Mouse (Mus musculus) forebrain, embryonic 11.5 days (tissue): ENCODE data around the gene Gm17482. TPM values are rescaled to one million over a fixed set of nuclear protein-coding genes. Genes with fewer than 3 reads are reported as not detected.

Source experiments
- ATAC-seq: fragments of 200-750 bp; cut with Nextera tagmentation; replicated peaks from 2 replicates; pipeline ENCODE4 v1.8.0; 2017; ENCODE audit warnings: moderate TSS enrichment; ENCODE audit not compliant: low FRiP score
- DNase-seq: peaks from one replicate; pipeline ENCODE4 v3.0.0-alpha.2; 2017; ENCODE audit warnings: low spot score
- H3K27ac ChIP-seq: fragments of 300-500 bp; sonication (generic); 2 replicates; pipeline ENCODE4 v1.5.1; 2014; ENCODE audit warnings: low read depth, low read length
- H3K27me3 ChIP-seq: fragments of 300-500 bp; sonication (generic); 2 replicates; pipeline ENCODE4 v1.6.1; 2014; ENCODE audit warnings: mild to moderate bottlenecking, low read length, mixed read lengths; ENCODE audit not compliant: control insufficient read depth, insufficient read depth
- H3K36me3 ChIP-seq: fragments of 300-500 bp; sonication (generic); 2 replicates; pipeline ENCODE4 v1.6.1; 2014; ENCODE audit warnings: mild to moderate bottlenecking, low read length, moderate library complexity, mixed read lengths; ENCODE audit not compliant: control insufficient read depth, insufficient read depth
- H3K4me1 ChIP-seq: fragments of 300-500 bp; sonication (generic); replicated peaks from 2 replicates; pipeline ENCODE4 v1.6.1; 2014; ENCODE audit warnings: low read length, mixed read lengths; ENCODE audit not compliant: control insufficient read depth, insufficient read depth
- H3K4me2 ChIP-seq: fragments of 300-500 bp; sonication (generic); 2 replicates; pipeline ENCODE4 v1.6.1; 2014; ENCODE audit warnings: low read depth, mild to moderate bottlenecking, low read length, moderate library complexity, mixed read lengths; ENCODE audit not compliant: severe bottlenecking
- H3K4me3 ChIP-seq: fragments of 300-500 bp; sonication (generic); 2 replicates; pipeline ENCODE4 v1.5.1; 2014; ENCODE audit warnings: low read depth, low read length
- H3K9ac ChIP-seq: fragments of 300-500 bp; sonication (generic); 2 replicates; pipeline ENCODE4 v1.6.1; 2014; ENCODE audit warnings: low read length
- H3K9me3 ChIP-seq: fragments of 300-500 bp; sonication (generic); 2 replicates; pipeline ENCODE4 v1.6.1; 2016; ENCODE audit warnings: low read length, mixed read lengths; ENCODE audit not compliant: control insufficient read depth
- WGBS: fragments of 180-500 bp; shearing (Covaris S2); extraction: QIAGEN DNeasy Blood & Tissue Kit; methylation state at CpG from one replicate; pipeline ENCODE4 v1.1.7; 2014; 5-methylcytosine and 5-hydroxymethylcytosine counted together
- polyA plus RNA-seq: library from polyadenylated mRNA; unstranded; fragments of >200 nt; fragmentation: Nextera tagmentation; extraction: Ambion mirVana; gene quantifications from 2 replicates; pipeline ENCODE4 v1.2.1, GENCODE M21; 2014

Gm17482 gene
- polyA plus RNA-seq: not detected in 2 replicates

- H3K27me3 ChIP-seq: no peaks in the 10 kb centered on the region
- no peak within 1 kb of the TSS for H3K4me2 ChIP-seq
- no peak for ATAC-seq
- no peak within 1 kb of the TSS for H3K4me3 ChIP-seq
- H3K27ac ChIP-seq: no peak within 1 kb of the TSS
- WGBS: 71% methylated on average over 4 of the region's 4 CpGs
- DNase-seq: no peak
- H3K9ac ChIP-seq: no peak within 1 kb of the TSS
- no peaks in the 10 kb centered on the region for H3K9me3 ChIP-seq
- H3K4me1 ChIP-seq: no peaks in the 10 kb centered on the region
- H3K36me3 ChIP-seq: no peaks in the 10 kb centered on the region
Measured at GRCm38 (mm10) chr6:115227043-115227442, at the start of gene Gm17482. TSS of gene Gm17482 (plus strand) at chr6:115227343.

- DNase-seq: peak; percentile 67
- H3K4me2 ChIP-seq: no peak overlapping the region
- ATAC-seq: no peak
- H3K4me1 ChIP-seq: no peaks in the 10 kb centered on the region
- no peak overlapping the region for H3K9ac ChIP-seq
- H3K9me3 ChIP-seq: no peaks in the 10 kb centered on the region
- no peaks in the 10 kb centered on the region for H3K27me3 ChIP-seq
- H3K36me3 ChIP-seq: no peaks in the 10 kb centered on the region
- H3K27ac ChIP-seq: no peak overlapping the region
- 36% methylated on average over 3 of the region's 3 CpGs for WGBS
- H3K4me3 ChIP-seq: no peak overlapping the region
Measured at GRCm38 (mm10) chr6:115178826-115179225, 48.3 kb upstream of the Gm17482 start.

- H3K27me3 ChIP-seq: no peaks in the 10 kb centered on the region
- no peak overlapping the region for H3K4me2 ChIP-seq
- WGBS: 90% methylated on average over 2 of the region's 2 CpGs
- ATAC-seq: no peak
- H3K9ac ChIP-seq: no peak overlapping the region
- H3K4me3 ChIP-seq: no peak overlapping the region
- H3K9me3 ChIP-seq: no peaks in the 10 kb centered on the region
- H3K4me1 ChIP-seq: no peaks in the 10 kb centered on the region
- H3K36me3 ChIP-seq: no peaks in the 10 kb centered on the region
- H3K27ac ChIP-seq: no peak overlapping the region
- DNase-seq: no peak
Measured at GRCm38 (mm10) chr6:115181094-115181493, 46.0 kb upstream of the Gm17482 start.

- Histone ChIP-seq H3K27me3 (no peaks in the 10 kb centered on the region), H3K36me3 (no peaks in the 10 kb centered on the region), H3K9me3 (no peaks in the 10 kb centered on the region), H3K4me2 (no peak overlapping the region), H3K27ac (no peak overlapping the region), H3K4me3 (no peak overlapping the region), H3K4me1 (no peaks in the 10 kb centered on the region), H3K9ac (no peak overlapping the region)
- 78% methylated on average over 7 of the region's 7 CpGs for WGBS
- DNase-seq (no peak), ATAC-seq (no peak)
Measured at GRCm38 (mm10) chr6:115191111-115191510, 36.0 kb upstream of the Gm17482 start.

- Histone ChIP-seq H3K9me3 (no peaks in the 10 kb centered on the region), H3K4me2 (no peak overlapping the region), H3K27me3 (no peaks in the 10 kb centered on the region), H3K36me3 (no peaks in the 10 kb centered on the region), H3K9ac (no peak overlapping the region), H3K27ac (no peak overlapping the region), H3K4me1 (no peaks in the 10 kb centered on the region), H3K4me3 (no peak overlapping the region)
- ATAC-seq (no peak), DNase-seq (no peak)
- WGBS: 82% methylated on average over 3 of the region's 3 CpGs
Measured at GRCm38 (mm10) chr6:115200753-115201152, 26.4 kb upstream of the Gm17482 start.

- WGBS: 75% methylated on average over 3 of the region's 3 CpGs
Measured at GRCm38 (mm10) chr6:115203029-115203428, 24.1 kb upstream of the Gm17482 start.

GRCm38 (mm10) chr6:115210187-115210586, 17.0 kb upstream of the Gm17482 start:
- Histone ChIP-seq H3K4me2 (no peak overlapping the region), H3K4me1 (no peaks in the 10 kb centered on the region), H3K9ac (no peak overlapping the region), H3K27ac (no peak overlapping the region), H3K4me3 (no peak overlapping the region), H3K9me3 (no peaks in the 10 kb centered on the region), H3K36me3 (no peaks in the 10 kb centered on the region), H3K27me3 (no peaks in the 10 kb centered on the region)
- 86% methylated on average over 2 of the region's 2 CpGs for WGBS
- no peak for ATAC-seq
- DNase-seq: no peak

More at GRCm38 (mm10) chr6:115203029-115203428, 24.1 kb upstream of the Gm17482 start:
- ATAC-seq (no peak), DNase-seq (no peak)
- no peaks in the 10 kb centered on the region for H3K9me3 ChIP-seq
- H3K4me1 ChIP-seq: no peaks in the 10 kb centered on the region
- H3K27me3 ChIP-seq: no peaks in the 10 kb centered on the region
- H3K4me3 ChIP-seq: no peak overlapping the region
- H3K4me2 ChIP-seq: no peak overlapping the region
- no peak overlapping the region for H3K9ac ChIP-seq
- H3K36me3 ChIP-seq: no peaks in the 10 kb centered on the region
- H3K27ac ChIP-seq: no peak overlapping the region

- DNase-seq (no peak), ATAC-seq (no peak)
- 88% methylated on average over 3 of the region's 3 CpGs for WGBS
- Histone ChIP-seq H3K4me2 (no peak overlapping the region), H3K36me3 (no peaks in the 10 kb centered on the region), H3K4me1 (no peaks in the 10 kb centered on the region), H3K27me3 (no peaks in the 10 kb centered on the region), H3K4me3 (no peak overlapping the region), H3K9me3 (no peaks in the 10 kb centered on the region), H3K9ac (no peak overlapping the region), H3K27ac (no peak overlapping the region)
Measured at GRCm38 (mm10) chr6:115210820-115211219, 16.3 kb upstream of the Gm17482 start.

- ATAC-seq: no peak
- H3K4me2 ChIP-seq: no peak overlapping the region
- H3K27ac ChIP-seq: no peak overlapping the region
- WGBS: 62% methylated on average over 5 of the region's 5 CpGs
- DNase-seq: no peak
- H3K9ac ChIP-seq: no peak overlapping the region
- H3K9me3 ChIP-seq: no peaks in the 10 kb centered on the region
- H3K27me3 ChIP-seq: no peaks in the 10 kb centered on the region
- no peaks in the 10 kb centered on the region for H3K36me3 ChIP-seq
- no peaks in the 10 kb centered on the region for H3K4me1 ChIP-seq
- H3K4me3 ChIP-seq: no peak overlapping the region
Measured at GRCm38 (mm10) chr6:115212132-115212903, 14.8 kb upstream of the Gm17482 start.
